Mouse (Mus musculus) layer of hippocampus, adult 8-10 months (tissue): ENCODE measurements at regions not wholly inside any gene's neighbourhood (a gene's known extent, or its start where the extent isn't known, plus 50 kb on each side); places are given as distances from the start of the nearest gene placed in this dataset.
"Not testable (repeated sequence)": the region's sequence is repeated elsewhere in the genome, so short reads cannot be mapped to it uniquely, and the experiment has no call there.

Source experiments
- DNase-seq, 2 experiments: peaks; one replicate each; pipeline ENCODE4 v3.0.0; 2022; ENCODE audit warnings: low spot score in 2 of 2

DNA sequence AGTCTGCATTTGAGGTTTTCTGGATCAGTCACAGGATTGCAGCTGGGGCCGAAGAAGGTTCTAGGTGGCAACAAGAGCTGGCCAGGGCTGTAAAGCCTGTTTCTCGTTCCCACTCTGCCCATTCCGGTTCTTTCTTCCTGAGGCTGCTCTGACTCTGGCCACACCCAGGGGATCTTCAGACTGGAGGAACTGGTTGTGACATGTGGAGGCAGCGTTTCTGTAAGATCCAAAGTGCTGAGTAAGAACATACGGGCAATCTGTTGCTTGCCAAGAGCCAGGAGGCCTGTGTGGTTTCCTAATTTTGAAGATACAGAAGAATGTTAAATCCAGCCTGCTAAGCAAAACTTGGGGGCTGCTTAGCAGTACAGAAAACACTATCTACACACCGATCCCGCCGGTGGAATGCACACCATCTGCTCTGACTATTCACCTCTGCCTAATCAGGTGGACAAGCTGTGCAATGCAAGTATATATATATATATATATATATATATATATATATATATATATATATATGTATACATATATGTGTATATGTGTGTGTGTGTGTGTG is 99.3 kb upstream of the Bmp2k start:
- DNase-seq: peak; percentile 43 to 46

- no peak for DNase-seq
Observed at GRCm38 (mm10) chr5:96898695-96899094, 98.8 kb upstream of the Bmp2k start.

GRCm38 (mm10) chr5:96905572-96906271 is 91.8 kb upstream of the Bmp2k start:
- DNase-seq: peak; percentile 28 to 38

- not testable (repeated sequence) for DNase-seq
Observed at GRCm38 (mm10) chr5:96908371-96908770, 89.1 kb upstream of the Bmp2k start.

DNA sequence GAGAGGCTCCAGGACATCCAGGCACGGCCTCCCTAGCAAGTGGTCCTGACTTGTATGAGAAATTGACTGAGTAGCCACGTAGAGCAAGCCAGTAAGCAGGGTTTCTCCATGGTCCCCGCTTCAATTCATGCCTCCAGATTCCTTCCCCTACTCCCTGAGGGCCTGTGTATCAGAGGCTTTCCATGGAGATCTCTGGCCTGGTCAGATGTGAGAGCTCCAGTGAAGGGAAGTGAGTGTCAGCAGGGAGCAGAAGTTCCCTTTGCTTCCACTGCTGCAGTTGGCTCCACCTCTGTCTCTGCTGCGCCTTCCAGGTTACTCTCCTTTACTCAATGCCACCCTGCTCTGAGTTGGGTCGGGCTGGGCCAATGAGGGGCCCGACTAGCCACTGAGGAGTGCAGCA is 88.3 kb upstream of the Bmp2k start:
- DNase-seq: no peak

- DNase-seq: peak in 1 of 2 experiments; percentile 27
Observed at GRCm38 (mm10) chr5:96911550-96912253, 85.8 kb upstream of the Bmp2k start.

DNA sequence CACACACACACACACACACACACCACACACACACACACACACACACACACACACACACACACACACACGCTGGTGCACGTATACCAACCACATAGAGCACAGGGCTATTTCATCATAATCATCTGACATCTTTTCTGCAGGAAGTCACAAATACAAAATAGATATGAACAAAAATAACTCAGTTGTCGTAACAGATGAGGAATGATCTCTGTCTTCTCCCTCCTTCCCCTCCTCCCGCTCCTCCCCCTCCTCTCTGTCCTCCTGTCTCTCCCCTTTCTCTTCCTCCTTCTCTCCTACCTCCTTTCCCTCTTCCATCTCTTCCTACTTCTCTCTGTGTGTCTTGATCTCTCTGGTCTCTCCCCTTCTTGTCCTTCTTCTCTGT is 85.2 kb upstream of the Bmp2k start:
- no peak for DNase-seq

GRCm38 (mm10) chr5:96912781-96913180 is 84.7 kb upstream of the Bmp2k start:
- DNase-seq: no peak

- DNase-seq: no peak
Observed at GRCm38 (mm10) chr5:96913711-96914110, 83.8 kb upstream of the Bmp2k start.

DNA sequence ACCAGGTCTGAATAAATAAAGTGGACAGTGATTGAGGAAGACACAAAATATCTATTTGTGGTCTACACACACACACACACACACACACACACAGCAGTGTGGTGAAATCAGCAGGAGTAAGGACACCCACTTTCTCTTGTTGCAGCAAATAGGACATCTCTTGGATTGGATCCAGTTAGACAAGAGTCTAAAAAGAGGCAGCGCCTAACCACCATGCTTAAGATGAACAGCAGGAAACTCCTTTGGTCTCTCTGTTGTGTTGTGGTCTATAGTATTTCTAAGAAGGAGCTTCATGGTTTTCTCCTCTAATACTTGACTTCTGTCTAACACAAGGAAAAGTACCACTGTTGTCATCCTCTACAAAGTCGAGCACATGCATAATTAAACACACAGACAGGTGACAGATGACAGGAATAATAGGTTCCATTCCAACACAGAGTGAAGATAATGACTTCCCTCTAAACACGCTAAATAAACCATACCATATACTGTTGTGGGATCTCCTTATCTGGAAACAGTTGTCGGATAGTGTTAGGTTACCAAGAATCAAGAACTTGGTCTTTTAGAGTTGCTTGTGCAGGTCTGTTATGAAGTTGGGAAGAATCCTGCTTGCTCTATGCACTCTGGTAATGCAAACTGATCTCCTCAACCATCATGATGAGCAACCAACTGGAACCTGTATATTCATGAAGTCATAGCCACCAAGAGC is 82.6 kb upstream of the Bmp2k start:
- DNase-seq: no peak

GRCm38 (mm10) chr5:96916897-96917296 is 80.6 kb upstream of the Bmp2k start:
- DNase-seq: no peak

DNA sequence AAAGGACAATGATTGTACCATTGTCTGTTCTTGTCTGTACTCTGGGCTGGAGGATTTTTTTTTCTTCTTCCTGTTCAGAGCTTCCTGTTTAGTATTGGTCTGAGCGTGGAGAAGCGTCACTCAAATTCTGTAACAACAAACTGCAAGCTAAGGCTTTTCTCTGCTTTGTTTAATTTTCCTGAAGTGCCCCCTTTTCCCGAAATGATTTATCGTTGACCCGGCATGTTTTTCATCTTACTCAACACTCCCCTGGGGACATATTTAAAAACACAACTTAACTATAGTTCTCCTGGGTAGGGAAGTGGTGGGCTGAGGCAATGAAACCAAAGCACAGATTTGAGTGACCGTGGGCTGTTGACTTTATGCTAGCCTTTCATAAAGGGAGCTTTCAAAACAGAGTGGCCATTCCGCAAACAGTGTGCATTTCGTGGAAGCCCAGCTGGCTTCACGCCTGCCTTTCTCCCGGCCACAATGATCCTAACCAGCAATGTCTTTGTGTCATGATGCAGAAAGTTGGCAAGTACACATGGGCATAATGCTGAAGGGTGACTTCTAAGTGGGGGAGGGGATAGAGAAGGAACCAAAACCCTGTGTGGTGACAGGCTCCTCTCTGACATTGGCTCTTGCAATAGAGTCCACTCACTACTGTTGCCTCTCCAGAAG is 79.8 kb upstream of the Bmp2k start:
- peak; percentile 45 to 49 for DNase-seq

GRCm38 (mm10) chr5:96919149-96919548 is 78.3 kb upstream of the Bmp2k start:
- no peak for DNase-seq

GRCm38 (mm10) chr5:96921037-96921436 is 76.5 kb upstream of the Bmp2k start:
- DNase-seq: no peak

DNA sequence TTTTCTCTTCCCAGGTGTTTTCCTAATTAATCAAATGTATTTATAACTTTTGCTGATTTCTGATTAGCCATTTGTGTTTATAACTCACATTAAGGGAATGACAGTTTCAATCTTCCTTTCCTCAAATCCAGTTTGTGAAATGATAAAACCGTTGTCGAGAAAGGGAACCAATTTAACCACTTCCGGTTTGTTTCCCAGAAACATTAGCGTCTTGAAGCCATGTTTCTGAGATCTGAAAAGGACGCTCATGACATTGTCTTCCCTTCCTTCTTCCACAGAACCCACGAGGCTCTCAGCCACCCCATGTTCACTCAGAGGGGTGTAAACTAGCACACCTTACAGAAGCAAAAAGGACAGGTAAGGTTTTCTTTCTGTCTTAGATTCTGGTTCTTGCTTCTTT is 76.0 kb upstream of the Bmp2k start:
- DNase-seq: no peak

DNA sequence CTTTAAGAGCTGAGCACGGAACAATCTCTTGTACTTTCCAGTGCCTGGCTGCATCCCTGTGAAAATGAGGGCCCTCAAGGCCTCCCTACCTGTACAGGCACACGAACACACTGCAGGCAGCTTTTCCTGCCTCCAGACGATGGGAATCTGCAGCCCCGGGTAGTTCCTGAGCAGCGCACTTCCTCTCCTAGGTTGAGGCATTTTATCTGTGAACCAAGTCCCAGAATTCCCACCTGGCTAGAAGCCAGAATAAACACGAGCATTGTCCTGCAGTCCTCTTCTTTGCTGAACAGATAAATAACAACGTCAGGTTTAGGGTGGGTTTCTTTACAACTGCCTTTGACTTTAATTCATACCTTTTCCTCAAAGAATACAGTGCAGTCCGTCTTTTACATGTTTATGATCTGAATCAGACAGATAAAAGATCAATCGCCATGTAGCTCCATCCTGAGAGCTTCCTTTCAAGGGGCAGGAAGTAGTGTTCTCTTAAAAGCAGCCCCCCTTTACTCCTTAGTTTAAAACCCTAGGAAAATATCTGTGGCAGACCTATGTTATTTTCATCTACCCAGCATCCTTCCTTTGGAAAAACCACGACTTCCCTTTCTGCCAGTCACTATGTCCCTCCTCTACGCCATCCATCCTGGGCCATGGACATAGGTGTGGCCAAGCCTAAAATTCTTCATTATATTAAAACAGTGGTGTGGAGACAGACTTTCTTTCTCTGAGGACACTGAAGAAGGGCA is 75.3 kb upstream of the Bmp2k start:
- DNase-seq: no peak

DNA sequence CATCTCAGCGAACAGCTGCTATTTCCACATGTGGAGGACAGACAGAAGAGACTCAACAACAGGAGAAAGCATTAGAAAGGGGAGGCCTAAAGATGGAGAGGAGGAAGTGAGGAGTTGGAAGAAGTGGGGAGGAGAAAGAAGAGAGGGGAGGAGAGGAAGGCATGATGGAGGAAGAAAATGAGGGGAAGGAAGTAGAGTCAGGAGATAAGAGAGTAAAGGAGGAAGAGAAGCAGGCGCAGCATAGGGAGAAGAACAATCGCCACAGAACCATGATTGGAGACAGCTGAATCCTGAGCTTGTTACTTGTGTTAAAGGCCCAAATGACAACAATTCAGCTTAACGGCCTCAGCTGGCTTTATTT is 74.8 kb upstream of the Bmp2k start:
- DNase-seq: no peak

DNA sequence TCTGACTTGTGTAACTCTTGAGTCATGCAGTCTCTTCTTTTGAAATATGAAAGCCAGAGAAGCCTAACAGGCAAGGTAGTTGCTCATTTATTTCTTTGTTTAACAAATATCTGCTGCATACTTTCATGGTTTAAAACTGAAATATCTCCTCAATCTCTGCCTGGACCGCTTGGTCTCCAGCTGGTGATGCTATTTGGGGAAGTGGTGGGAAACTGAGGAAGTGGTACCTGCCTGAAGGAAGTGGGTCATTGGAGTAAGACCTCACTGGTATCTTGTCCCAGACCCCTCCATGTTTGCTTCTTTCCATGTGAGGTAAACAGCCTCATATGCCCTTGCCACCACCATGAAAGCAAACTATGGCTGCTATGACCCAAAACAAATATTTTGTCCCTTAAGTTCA is 74.0 kb upstream of the Bmp2k start:
- DNase-seq: no peak

DNA sequence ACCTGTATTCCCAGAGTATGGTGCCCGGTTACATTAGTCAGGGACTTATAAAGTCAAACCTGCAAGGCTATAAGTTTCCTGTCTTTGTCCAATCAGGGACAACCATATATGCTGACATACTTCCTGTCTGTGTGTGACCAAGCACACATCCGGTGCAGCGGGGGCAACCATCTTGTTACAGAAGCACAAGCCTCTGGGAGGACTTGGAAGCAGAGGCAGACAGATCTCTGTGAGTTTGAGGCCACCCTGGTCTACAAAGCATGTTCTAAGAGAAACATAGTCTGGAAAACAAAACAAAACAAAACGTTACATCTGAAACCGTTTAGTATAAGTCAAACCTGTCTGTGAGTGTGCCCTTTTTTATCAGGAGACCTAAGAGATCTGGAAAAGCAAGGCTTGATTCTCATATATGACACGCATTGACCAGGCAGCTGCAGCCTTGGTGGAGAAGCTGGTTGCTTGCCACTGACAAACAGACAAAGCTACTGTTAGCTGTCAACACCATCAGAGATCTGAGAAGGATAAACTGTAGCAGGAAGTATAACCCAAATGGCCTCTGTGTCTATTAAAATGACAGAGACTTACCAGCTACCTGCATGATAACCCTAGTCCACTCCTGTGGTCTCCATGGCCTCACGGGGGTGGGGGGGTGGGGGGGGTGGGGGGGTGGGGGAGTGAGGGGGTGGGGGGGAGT is 72.6 kb upstream of the Bmp2k start:
- no peak for DNase-seq

DNA sequence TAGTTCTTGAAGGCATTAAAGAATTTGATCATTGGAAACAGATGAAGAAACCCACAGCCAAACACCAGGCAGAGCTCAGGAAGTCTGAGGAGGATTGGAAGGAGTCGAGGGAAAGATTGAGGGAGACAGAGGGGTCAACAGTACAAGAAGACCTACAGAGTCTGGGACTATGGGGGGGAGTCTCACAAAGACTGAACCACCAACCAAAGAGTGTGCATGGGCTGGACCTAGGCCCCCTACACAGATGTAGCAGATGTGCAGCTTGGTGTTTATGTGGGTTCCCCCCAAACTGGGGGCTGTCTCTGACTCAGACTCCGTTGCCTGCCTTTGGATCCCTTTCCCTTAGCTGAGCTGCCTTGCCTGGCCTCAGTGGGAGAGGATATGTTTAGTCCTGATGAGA is 71.5 kb upstream of the Bmp2k start:
- DNase-seq: no peak

GRCm38 (mm10) chr5:96931091-96931490 is 66.4 kb upstream of the Bmp2k start:
- DNase-seq: no peak
